Mouse (Mus musculus): ENCODE measurements around the gene Cyp46a1. TPM values are rescaled to one million over a fixed set of nuclear protein-coding genes. Genes with fewer than 3 reads are reported as not detected.
A peak's percentile ranks its signal among the peaks of the same experiment; 100 is the strongest.

The Cyp46a1 gene
- total and polyA plus RNA-seq, 2 experiments from 2014 or later, result 3.0 to 3.6 TPM

GRCm38 (mm10) chr12:108288127-108288880 is 45.9 kb upstream of the Cyp46a1 start:
- no peaks in the 10 kb centered on the region for H3K27me3 ChIP-seq (ENCODE audit: control insufficient read depth, insufficient read depth, low read length)
- DNase-seq (ENCODE audit: low spot score) (no peak), ATAC-seq (ENCODE audit: insufficient read depth, low read depth) (no peak)
- H3K4me2 ChIP-seq (ENCODE audit: low read depth, low read length), result no peak overlapping the region
- H3K4me3 ChIP-seq (ENCODE audit: low read depth, low read length), result no peak overlapping the region
- H3K9ac ChIP-seq (replicated peaks; ENCODE audit: low read depth, low read length), result no peak overlapping the region
- no peak overlapping the region for H3K27ac ChIP-seq (ENCODE audit: low read depth)
- TF ChIP-seq CTCF (IDR thresholded peaks at IDR 0.05; ENCODE audit: low read depth), result no peak
- no peak for TF ChIP-seq EP300 (IDR thresholded peaks at IDR 0.05; ENCODE audit: low read depth)
- H3K36me3 ChIP-seq (replicated peaks; ENCODE audit: control insufficient read depth, insufficient read depth, low read length), result no peaks in the 10 kb centered on the region
- no peaks in the 10 kb centered on the region for H3K9me3 ChIP-seq (replicated peaks; ENCODE audit: control insufficient read depth, low read length)
- 77% methylated on average over 19 of the region's 19 CpGs for WGBS
- no peaks in the 10 kb centered on the region for H3K4me1 ChIP-seq (ENCODE audit: control insufficient read depth, insufficient read depth)

GRCm38 (mm10) chr12:108292419-108292818 is 41.8 kb upstream of the Cyp46a1 start:
- DNase-seq (ENCODE audit: low spot score) (no peak), ATAC-seq (ENCODE audit: insufficient read depth, low read depth) (0 out of 2 replicates have a peak, but pooled peaks have one; percentile 22)
- Histone ChIP-seq H3K4me2 (ENCODE audit: low read depth, low read length) (no peak overlapping the region), H3K36me3 (replicated peaks; ENCODE audit: control insufficient read depth, insufficient read depth, low read length) (no peaks in the 10 kb centered on the region), H3K27me3 (ENCODE audit: control insufficient read depth, insufficient read depth, low read length) (no peaks in the 10 kb centered on the region), H3K4me1 (ENCODE audit: control insufficient read depth, insufficient read depth) (no peaks in the 10 kb centered on the region), H3K9me3 (replicated peaks; ENCODE audit: control insufficient read depth, low read length) (no peaks in the 10 kb centered on the region), H3K27ac (ENCODE audit: low read depth) (no peak overlapping the region), H3K9ac (replicated peaks; ENCODE audit: low read depth, low read length) (no peak overlapping the region), H3K4me3 (ENCODE audit: low read depth, low read length) (no peak overlapping the region)
- WGBS, result 22% methylated on average over 9 of the region's 9 CpGs
- TF ChIP-seq CTCF (IDR thresholded peaks at IDR 0.05; ENCODE audit: low read depth) (no peak), EP300 (IDR thresholded peaks at IDR 0.05; ENCODE audit: low read depth) (no peak)

DNA sequence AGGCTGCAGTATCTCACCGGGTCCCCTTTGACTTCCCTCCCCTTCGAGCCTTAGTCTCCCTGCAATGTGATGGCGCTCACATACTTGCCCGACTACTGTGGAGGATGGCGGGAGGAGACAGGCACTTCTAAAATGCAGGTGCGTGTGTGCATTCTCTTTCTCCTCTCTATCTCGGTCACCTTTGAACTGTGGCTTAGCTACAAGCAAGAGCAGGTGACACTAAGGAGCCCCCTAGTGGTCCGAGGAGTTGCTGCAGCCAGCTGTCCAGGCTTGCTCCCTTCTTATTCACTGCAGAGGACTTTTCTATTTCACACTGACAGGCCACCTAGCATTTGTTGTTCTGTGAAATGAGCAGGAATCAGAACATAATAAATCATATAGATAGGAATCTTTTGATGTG is 41.2 kb upstream of the Cyp46a1 start:
- no peaks in the 10 kb centered on the region for H3K4me1 ChIP-seq (ENCODE audit: control insufficient read depth, insufficient read depth)
- peak; percentile 59; the same call in 1 of the 2 replicates for ATAC-seq (ENCODE audit: insufficient read depth, low read depth)
- no peak overlapping the region for H3K4me3 ChIP-seq (ENCODE audit: low read depth, low read length)
- H3K9me3 ChIP-seq (replicated peaks; ENCODE audit: control insufficient read depth, low read length), result no peaks in the 10 kb centered on the region
- H3K9ac ChIP-seq (replicated peaks; ENCODE audit: low read depth, low read length), result no peak overlapping the region
- DNase-seq (ENCODE audit: low spot score), result peak; percentile 82
- 3% methylated on average over 8 of the region's 8 CpGs for WGBS
- no peak overlapping the region for H3K4me2 ChIP-seq (ENCODE audit: low read depth, low read length)
- H3K36me3 ChIP-seq (replicated peaks; ENCODE audit: control insufficient read depth, insufficient read depth, low read length), result no peaks in the 10 kb centered on the region
- peak; percentile 96 for TF ChIP-seq CTCF (IDR thresholded peaks at IDR 0.05; ENCODE audit: low read depth)
- no peak for TF ChIP-seq EP300 (IDR thresholded peaks at IDR 0.05; ENCODE audit: low read depth)
- H3K27me3 ChIP-seq (ENCODE audit: control insufficient read depth, insufficient read depth, low read length), result no peaks in the 10 kb centered on the region
- no peak overlapping the region for H3K27ac ChIP-seq (ENCODE audit: low read depth)

DNA sequence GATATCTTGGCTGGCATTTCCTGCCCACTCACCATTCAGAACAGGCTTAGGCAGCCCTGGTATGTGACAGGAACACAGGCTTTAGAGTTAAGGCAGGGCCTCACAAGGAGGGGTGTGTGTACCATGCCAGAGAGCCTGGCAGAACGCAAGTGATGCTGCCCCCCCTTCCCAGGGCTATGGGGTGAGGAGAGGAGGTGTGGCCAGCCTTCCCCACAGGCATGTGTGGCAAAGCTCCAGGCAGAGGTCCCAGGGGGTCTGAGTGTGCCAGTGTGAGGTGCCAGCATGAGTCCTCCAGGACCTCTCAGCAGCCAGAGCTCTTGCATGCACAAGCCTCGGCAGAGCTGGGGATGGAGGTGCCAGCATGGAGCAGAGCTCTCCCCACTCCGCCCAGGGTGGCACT is 39.6 kb upstream of the Cyp46a1 start:
- H3K4me3 ChIP-seq (ENCODE audit: low read depth, low read length), result no peak overlapping the region
- no peak overlapping the region for H3K4me2 ChIP-seq (ENCODE audit: low read depth, low read length)
- no peak overlapping the region for H3K9ac ChIP-seq (replicated peaks; ENCODE audit: low read depth, low read length)
- DNase-seq (ENCODE audit: low spot score) (no peak), ATAC-seq (ENCODE audit: insufficient read depth, low read depth) (peak; percentile 31; the same call in 1 of the 2 replicates)
- no peaks in the 10 kb centered on the region for H3K36me3 ChIP-seq (replicated peaks; ENCODE audit: control insufficient read depth, insufficient read depth, low read length)
- WGBS, result 55% methylated on average over 3 of the region's 3 CpGs
- H3K27me3 ChIP-seq (ENCODE audit: control insufficient read depth, insufficient read depth, low read length), result no peaks in the 10 kb centered on the region
- H3K27ac ChIP-seq (ENCODE audit: low read depth), result no peak overlapping the region
- TF ChIP-seq CTCF (IDR thresholded peaks at IDR 0.05; ENCODE audit: low read depth) (no peak), EP300 (IDR thresholded peaks at IDR 0.05; ENCODE audit: low read depth) (no peak)
- no peaks in the 10 kb centered on the region for H3K9me3 ChIP-seq (replicated peaks; ENCODE audit: control insufficient read depth, low read length)
- H3K4me1 ChIP-seq (ENCODE audit: control insufficient read depth, insufficient read depth), result no peaks in the 10 kb centered on the region

DNA sequence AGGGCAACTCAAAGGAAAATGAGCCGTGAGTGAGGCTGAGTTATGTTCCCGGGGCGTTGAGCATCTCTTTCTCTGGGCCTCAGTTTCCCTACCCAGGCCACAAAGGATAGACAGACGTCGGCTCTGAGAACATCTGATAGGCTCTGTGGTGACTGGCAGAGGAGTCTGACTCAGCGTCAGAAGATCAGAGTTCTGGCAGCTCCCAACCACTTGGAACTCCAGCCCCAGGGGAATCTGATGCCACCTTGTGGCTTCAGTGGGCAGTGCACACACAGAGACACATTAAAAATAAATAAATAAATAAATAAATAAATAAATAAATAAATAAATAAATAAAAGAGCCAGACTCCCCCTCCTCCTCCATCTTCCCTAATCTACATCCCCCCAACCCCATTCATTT is 37.1 kb upstream of the Cyp46a1 start:
- TF ChIP-seq EP300 (IDR thresholded peaks at IDR 0.05; ENCODE audit: low read depth) (no peak), CTCF (IDR thresholded peaks at IDR 0.05; ENCODE audit: low read depth) (peak; percentile 38)
- no peaks in the 10 kb centered on the region for H3K36me3 ChIP-seq (replicated peaks; ENCODE audit: control insufficient read depth, insufficient read depth, low read length)
- no peak overlapping the region for H3K4me3 ChIP-seq (ENCODE audit: low read depth, low read length)
- no peak overlapping the region for H3K4me2 ChIP-seq (ENCODE audit: low read depth, low read length)
- DNase-seq (ENCODE audit: low spot score) (peak; percentile 9), ATAC-seq (ENCODE audit: insufficient read depth, low read depth) (no peak)
- no peak overlapping the region for H3K27ac ChIP-seq (ENCODE audit: low read depth)
- H3K27me3 ChIP-seq (ENCODE audit: control insufficient read depth, insufficient read depth, low read length), result no peaks in the 10 kb centered on the region
- no peaks in the 10 kb centered on the region for H3K4me1 ChIP-seq (ENCODE audit: control insufficient read depth, insufficient read depth)
- H3K9ac ChIP-seq (replicated peaks; ENCODE audit: low read depth, low read length), result no peak overlapping the region
- 73% methylated on average over 6 of the region's 6 CpGs for WGBS
- no peaks in the 10 kb centered on the region for H3K9me3 ChIP-seq (replicated peaks; ENCODE audit: control insufficient read depth, low read length)

DNA sequence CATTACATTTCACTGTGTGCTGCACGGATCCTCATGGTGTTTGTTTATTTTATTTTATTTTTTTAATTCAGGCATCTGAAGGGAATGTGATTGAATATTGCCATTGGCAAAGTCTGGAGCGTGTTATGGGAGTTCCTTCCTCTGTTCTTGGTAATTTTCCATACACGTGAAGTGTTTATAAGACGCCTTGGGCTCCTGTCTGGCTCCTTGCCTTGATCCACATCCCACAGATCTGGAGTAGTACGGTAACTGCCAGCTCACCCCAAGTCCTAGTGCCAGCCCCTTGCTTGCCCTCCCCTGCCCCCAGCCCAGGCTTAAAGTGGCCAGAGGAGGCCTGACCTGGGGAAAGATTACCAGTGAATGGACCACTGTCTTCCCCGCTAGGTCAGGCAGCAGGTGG is 33.2 kb upstream of the Cyp46a1 start:
- Histone ChIP-seq H3K4me3 (ENCODE audit: low read depth, low read length) (no peak overlapping the region), H3K9ac (replicated peaks; ENCODE audit: low read depth, low read length) (no peak overlapping the region), H3K4me2 (ENCODE audit: low read depth, low read length) (no peak overlapping the region), H3K27ac (ENCODE audit: low read depth) (no peak overlapping the region), H3K36me3 (replicated peaks; ENCODE audit: control insufficient read depth, insufficient read depth, low read length) (no peaks in the 10 kb centered on the region), H3K27me3 (ENCODE audit: control insufficient read depth, insufficient read depth, low read length) (peaks cover 18% of the 10 kb centered on the region), H3K4me1 (ENCODE audit: control insufficient read depth, insufficient read depth) (0 out of 2 replicates have a peak, but pooled peaks cover 2% of the 10 kb centered on the region), H3K9me3 (replicated peaks; ENCODE audit: control insufficient read depth, low read length) (no peaks in the 10 kb centered on the region)
- ATAC-seq (ENCODE audit: insufficient read depth, low read depth) (no peak), DNase-seq (ENCODE audit: low spot score) (no peak)
- no peak for TF ChIP-seq EP300 (IDR thresholded peaks at IDR 0.05; ENCODE audit: low read depth)
- no peak for TF ChIP-seq CTCF (IDR thresholded peaks at IDR 0.05; ENCODE audit: low read depth)
- WGBS, result 68% methylated on average over 6 of the region's 6 CpGs

All from heart, postnatal 0 days (tissue).